Mouse (Mus musculus): ENCODE measurements around the gene Dcun1d2. TPM values are rescaled to one million over a fixed set of nuclear protein-coding genes. Genes with fewer than 3 reads are reported as not detected.

The Dcun1d2 gene
- polyA plus RNA-seq, 1 experiment, result 31.2 TPM

GRCm38 (mm10) chr8:13217093-13217492 lies 70.8 kb downstream of the Dcun1d2 start:
- DNase-seq, result no peak
- no peaks in the 10 kb centered on the region for H3K36me3 ChIP-seq (ENCODE audit: control insufficient read depth, insufficient read depth, low read length)
- no peak overlapping the region for H3K27ac ChIP-seq (ENCODE audit: control insufficient read depth, insufficient read depth, low read length)
- H3K4me1 ChIP-seq (replicated peaks; ENCODE audit: control insufficient read depth, insufficient read depth, low read length), result peaks cover 19% of the 10 kb centered on the region
- no peak for TF ChIP-seq CTCF (IDR thresholded peaks at IDR 0.05; ENCODE audit: borderline replicate concordance, control insufficient read depth, extremely low read depth, insufficient read depth, low read length, poor library complexity)
- no peak for TF ChIP-seq POLR2A (IDR thresholded peaks at IDR 0.05; ENCODE audit: control insufficient read depth, extremely low read depth, insufficient read depth, low read length, poor library complexity)
- WGBS, result 98% methylated on average over 5 of the region's 5 CpGs
- no peak overlapping the region for H3K4me3 ChIP-seq (ENCODE audit: control insufficient read depth, insufficient read depth, low read length)
- H3K27me3 ChIP-seq (ENCODE audit: control insufficient read depth, insufficient read depth, low read length), result no peaks in the 10 kb centered on the region

GRCm38 (mm10) chr8:13216386-13216785 lies 71.5 kb downstream of the Dcun1d2 start:
- Histone ChIP-seq H3K27ac (ENCODE audit: control insufficient read depth, insufficient read depth, low read length) (no peak overlapping the region), H3K36me3 (ENCODE audit: control insufficient read depth, insufficient read depth, low read length) (no peaks in the 10 kb centered on the region), H3K4me1 (replicated peaks; ENCODE audit: control insufficient read depth, insufficient read depth, low read length) (peaks cover 19% of the 10 kb centered on the region), H3K4me3 (ENCODE audit: control insufficient read depth, insufficient read depth, low read length) (no peak overlapping the region), H3K27me3 (ENCODE audit: control insufficient read depth, insufficient read depth, low read length) (no peaks in the 10 kb centered on the region)
- WGBS, result 94% methylated on average over 8 of the region's 8 CpGs
- DNase-seq, result no peak
- TF ChIP-seq POLR2A (IDR thresholded peaks at IDR 0.05; ENCODE audit: control insufficient read depth, extremely low read depth, insufficient read depth, low read length, poor library complexity), result no peak
- no peak for TF ChIP-seq CTCF (IDR thresholded peaks at IDR 0.05; ENCODE audit: borderline replicate concordance, control insufficient read depth, extremely low read depth, insufficient read depth, low read length, poor library complexity)

GRCm38 (mm10) chr8:13213479-13214268 lies 74.3 kb downstream of the Dcun1d2 start:
- TF ChIP-seq POLR2A (IDR thresholded peaks at IDR 0.05; ENCODE audit: control insufficient read depth, extremely low read depth, insufficient read depth, low read length, poor library complexity) (no peak), CTCF (IDR thresholded peaks at IDR 0.05; ENCODE audit: borderline replicate concordance, control insufficient read depth, extremely low read depth, insufficient read depth, low read length, poor library complexity) (peak; percentile 91; the same call in 1 of the 2 replicates)
- 1% methylated on average over 10 of the region's 10 CpGs for WGBS
- no peaks in the 10 kb centered on the region for H3K36me3 ChIP-seq (ENCODE audit: control insufficient read depth, insufficient read depth, low read length)
- H3K27me3 ChIP-seq (ENCODE audit: control insufficient read depth, insufficient read depth, low read length), result no peaks in the 10 kb centered on the region
- peak overlapping the region; percentile 87 for H3K27ac ChIP-seq (ENCODE audit: control insufficient read depth, insufficient read depth, low read length)
- peaks cover 21% of the 10 kb centered on the region for H3K4me1 ChIP-seq (replicated peaks; ENCODE audit: control insufficient read depth, insufficient read depth, low read length)
- DNase-seq, result peak; percentile 90
- peak overlapping the region; percentile 1; the same call in 1 of the 2 replicates for H3K4me3 ChIP-seq (ENCODE audit: control insufficient read depth, insufficient read depth, low read length)

GRCm38 (mm10) chr8:13209770-13210169 lies 78.2 kb downstream of the Dcun1d2 start:
- no peak for DNase-seq
- WGBS, result 87% methylated on average over 1 of the region's 1 CpGs
- Histone ChIP-seq H3K27me3 (ENCODE audit: control insufficient read depth, insufficient read depth, low read length) (no peaks in the 10 kb centered on the region), H3K4me3 (ENCODE audit: control insufficient read depth, insufficient read depth, low read length) (no peak overlapping the region), H3K4me1 (replicated peaks; ENCODE audit: control insufficient read depth, insufficient read depth, low read length) (peaks cover 21% of the 10 kb centered on the region), H3K36me3 (ENCODE audit: control insufficient read depth, insufficient read depth, low read length) (no peaks in the 10 kb centered on the region), H3K27ac (ENCODE audit: control insufficient read depth, insufficient read depth, low read length) (no peak overlapping the region)
- no peak for TF ChIP-seq POLR2A (IDR thresholded peaks at IDR 0.05; ENCODE audit: control insufficient read depth, extremely low read depth, insufficient read depth, low read length, poor library complexity)
- no peak for TF ChIP-seq CTCF (IDR thresholded peaks at IDR 0.05; ENCODE audit: borderline replicate concordance, control insufficient read depth, extremely low read depth, insufficient read depth, low read length, poor library complexity)

GRCm38 (mm10) chr8:13208627-13209355 lies 79.1 kb downstream of the Dcun1d2 start:
- 22% methylated on average over 6 of the region's 6 CpGs for WGBS
- H3K4me1 ChIP-seq (replicated peaks; ENCODE audit: control insufficient read depth, insufficient read depth, low read length), result peaks cover 15% of the 10 kb centered on the region
- TF ChIP-seq POLR2A (IDR thresholded peaks at IDR 0.05; ENCODE audit: control insufficient read depth, extremely low read depth, insufficient read depth, low read length, poor library complexity), result no peak
- no peak for TF ChIP-seq CTCF (IDR thresholded peaks at IDR 0.05; ENCODE audit: borderline replicate concordance, control insufficient read depth, extremely low read depth, insufficient read depth, low read length, poor library complexity)
- H3K4me3 ChIP-seq (ENCODE audit: control insufficient read depth, insufficient read depth, low read length), result no peak overlapping the region
- H3K27me3 ChIP-seq (ENCODE audit: control insufficient read depth, insufficient read depth, low read length), result no peaks in the 10 kb centered on the region
- no peak for DNase-seq
- H3K27ac ChIP-seq (ENCODE audit: control insufficient read depth, insufficient read depth, low read length), result no peak overlapping the region
- no peaks in the 10 kb centered on the region for H3K36me3 ChIP-seq (ENCODE audit: control insufficient read depth, insufficient read depth, low read length)

- Histone ChIP-seq H3K27me3 (ENCODE audit: control insufficient read depth, insufficient read depth, low read length) (peaks cover under 1% of the 10 kb centered on the region; the same call in 1 of the 2 replicates), H3K4me3 (ENCODE audit: control insufficient read depth, insufficient read depth, low read length) (no peak overlapping the region), H3K4me1 (replicated peaks; ENCODE audit: control insufficient read depth, insufficient read depth, low read length) (peaks cover 3% of the 10 kb centered on the region; the same call in 1 of the 2 replicates), H3K27ac (ENCODE audit: control insufficient read depth, insufficient read depth, low read length) (no peak overlapping the region; the same call in 1 of the 2 replicates), H3K36me3 (ENCODE audit: control insufficient read depth, insufficient read depth, low read length) (no peaks in the 10 kb centered on the region)
- TF ChIP-seq CTCF (IDR thresholded peaks at IDR 0.05; ENCODE audit: borderline replicate concordance, control insufficient read depth, extremely low read depth, insufficient read depth, low read length, poor library complexity) (no peak), POLR2A (IDR thresholded peaks at IDR 0.05; ENCODE audit: control insufficient read depth, extremely low read depth, insufficient read depth, low read length, poor library complexity) (no peak)
- 90% methylated on average over 5 of the region's 5 CpGs for WGBS
- DNase-seq, result no peak
Measured at GRCm38 (mm10) chr8:13206290-13206689, 81.6 kb downstream of the Dcun1d2 start.

Other genes with a start within 250 kb of the Dcun1d2 start
- 1.0 and 1.3 TPM in 2 replicates for gene Proz, start 227.2 kb downstream of the Dcun1d2 start, polyA plus RNA-seq (2012; rRNA removed)
- 42.2 and 49.9 TPM in 2 replicates for gene Pcid2, start 182.7 kb downstream of the Dcun1d2 start, polyA plus RNA-seq (2012; rRNA removed)
- 36.3 and 49.1 TPM in 2 replicates for gene Cul4a, start 182.5 kb downstream of the Dcun1d2 start, polyA plus RNA-seq (2012; rRNA removed)
- gene Lamp1, start 129.0 kb downstream of the Dcun1d2 start, polyA plus RNA-seq (2012; rRNA removed), result 345 and 388 TPM in 2 replicates
- 1.5 and 1.7 TPM in 2 replicates for gene Grtp1, start 87.5 kb downstream of the Dcun1d2 start, polyA plus RNA-seq (2012; rRNA removed)
- gene Adprhl1, start 34.0 kb downstream of the Dcun1d2 start, polyA plus RNA-seq (2012; rRNA removed), result 0.11 and 9.2 TPM in 2 replicates
- gene Tmco3, start 59 bp upstream of the Dcun1d2 start, polyA plus RNA-seq (2012; rRNA removed), result 16.7 and 22.4 TPM in 2 replicates
- gene Tfdp1, start 50.6 kb upstream of the Dcun1d2 start, polyA plus RNA-seq (2012; rRNA removed), result 123 and 141 TPM in 2 replicates
- 0.65 and 0.71 TPM in 2 replicates for gene Atp4b, start 108.7 kb upstream of the Dcun1d2 start, polyA plus RNA-seq (2012; rRNA removed)
- gene Grk1, start 117.0 kb upstream of the Dcun1d2 start, polyA plus RNA-seq (2012; rRNA removed), result 0.05 and 0.09 TPM in 2 replicates
- gene Tmem255b, start 147.1 kb upstream of the Dcun1d2 start, polyA plus RNA-seq (2012; rRNA removed), result 4.8 and 5.5 TPM in 2 replicates
- gene Gas6, start 206.4 kb upstream of the Dcun1d2 start, polyA plus RNA-seq (2012; rRNA removed), result 131 and 163 TPM in 2 replicates